Mouse (Mus musculus) T-helper 1 cell (primary cell): ENCODE measurements around the gene Lrp6.

Experiments
- in situ Hi-C: fragments of 300-600 bp; cut with MboI, MseI; formaldehyde crosslinking; loops from one replicate; pipeline ENCODE4 v1.15.1; 2025; ENCODE audit warnings: high pct_unique_total_duplicates

Lrp6 gene

DNA sequence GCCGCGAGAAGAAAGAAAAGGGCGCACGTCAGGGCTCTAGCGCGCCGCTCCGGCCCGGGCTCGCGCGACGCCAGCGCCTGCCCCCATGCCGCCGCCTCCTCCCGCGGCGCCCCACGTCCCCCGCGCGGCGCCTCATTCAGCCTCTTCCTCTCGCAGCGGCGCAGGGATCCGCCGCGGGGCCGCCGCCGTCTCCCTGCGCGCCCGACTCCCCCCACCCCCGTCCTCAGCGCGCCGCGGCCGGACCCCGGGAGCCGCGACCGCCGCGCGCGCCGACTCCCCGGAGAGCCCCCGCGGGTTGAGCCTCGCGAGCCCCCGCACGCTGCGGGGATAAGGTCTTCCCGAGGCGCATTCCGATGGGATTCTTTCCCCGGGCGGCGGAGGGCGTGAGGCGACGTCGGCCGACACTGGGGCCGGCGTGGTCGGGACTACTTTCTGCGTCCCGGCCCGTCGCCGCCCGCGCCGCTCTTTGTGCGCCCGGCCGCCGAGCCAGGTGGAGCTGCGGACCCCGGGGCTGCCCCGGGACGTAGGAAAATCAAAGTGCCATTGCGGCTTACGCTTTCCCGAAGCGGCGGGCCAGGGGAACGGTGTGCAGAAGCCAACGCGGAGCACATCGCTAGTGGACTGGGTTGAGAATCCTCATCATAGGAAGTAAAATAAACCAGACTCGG is at the start of gene Lrp6:
Gene Lrp6 (minus strand): TSS at position 148 of the 668 bp plus-strand sequence.
- in situ Hi-C loops = loop anchor here (25.0 kb wide), 1 partner anchor 1970 kb away; no protein-coding TSS in a partner anchor

DNA sequence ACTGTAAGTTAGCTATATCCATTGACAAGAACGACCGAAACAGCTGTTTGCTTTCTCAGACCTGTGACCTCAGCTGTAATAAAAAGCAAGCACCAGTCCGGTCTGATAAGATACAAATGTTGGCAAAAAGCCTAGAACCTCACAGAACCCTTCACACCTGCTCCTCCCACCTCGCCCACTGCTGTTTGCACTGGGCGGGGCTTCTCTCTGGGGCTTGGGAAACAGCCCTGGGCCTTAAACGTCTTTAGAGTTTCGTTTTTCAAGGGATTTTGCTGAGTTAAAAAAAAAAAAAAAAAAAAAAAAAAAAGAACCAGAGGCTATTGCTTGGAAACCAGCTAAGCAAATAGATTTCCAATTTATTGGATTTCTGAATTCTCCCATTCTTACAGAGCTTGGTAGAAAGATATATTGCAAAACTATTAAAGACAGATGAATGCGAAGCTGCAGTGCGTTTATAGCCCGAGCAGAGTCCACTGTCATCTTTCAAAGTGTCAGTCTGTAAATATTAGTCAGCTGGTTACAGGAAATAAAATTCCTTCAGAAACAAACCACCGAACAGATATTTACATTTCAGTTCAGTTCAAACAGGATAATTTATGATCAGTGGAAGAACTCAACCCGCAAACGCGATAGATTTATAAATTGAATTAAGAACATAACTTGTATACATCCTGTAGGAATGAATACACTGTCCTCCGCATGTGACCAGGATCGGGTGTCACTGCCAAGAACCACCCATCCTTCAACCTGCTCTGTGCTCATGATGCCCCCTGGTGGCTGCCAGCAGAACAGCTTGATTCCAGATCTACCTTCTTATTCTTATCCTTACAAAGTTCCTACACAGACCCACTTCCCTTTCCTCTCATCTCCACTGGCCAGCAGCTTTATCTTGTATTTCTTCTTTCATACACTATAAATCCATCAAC is 48.2 kb upstream of the Lrp6 start:
- in situ Hi-C loops = loop anchor here (5.0 to 10.0 kb wide), 3 partner anchors 193 to 708 kb away; no protein-coding TSS in a partner anchor

GRCm38 (mm10) chr6:134614322-134614721 is 47.6 kb upstream of the Lrp6 start:
- in situ Hi-C loops = loop anchor here (5.0 to 10.0 kb wide), 2 partner anchors 640 to 707 kb away; no protein-coding TSS in a partner anchor

DNA sequence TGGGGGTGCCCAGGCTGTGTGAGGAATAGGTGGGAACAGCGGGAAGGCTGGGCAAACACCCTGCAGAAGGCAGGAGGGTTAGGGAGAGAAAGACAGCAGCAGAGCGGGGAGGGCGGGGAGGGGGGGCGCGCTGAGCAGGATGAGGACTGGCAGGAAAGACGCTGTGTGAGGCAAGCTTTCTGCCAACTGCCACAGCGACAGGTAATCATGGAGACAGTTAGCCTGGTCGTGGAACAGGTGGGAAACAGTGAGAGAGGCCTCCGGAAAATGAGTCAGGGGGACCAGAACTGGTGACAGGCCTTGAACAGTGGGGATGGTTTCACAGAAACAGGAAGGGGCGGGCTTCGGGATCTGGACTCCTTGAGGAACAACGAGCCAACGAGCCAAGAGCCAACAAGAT is 45.1 kb upstream of the Lrp6 start:
- in situ Hi-C loops = loop anchor here (5.0 to 10.0 kb wide), 2 partner anchors 637 to 705 kb away; no protein-coding TSS in a partner anchor

- in situ Hi-C loops = loop anchor here (5.0 to 10.0 kb wide), 2 partner anchors 636 to 703 kb away; no protein-coding TSS in a partner anchor
Measured at GRCm38 (mm10) chr6:134610380-134610779, 43.6 kb upstream of the Lrp6 start.

- in situ Hi-C loops = no loop called here
Measured at GRCm38 (mm10) chr6:134606949-134607746, 40.4 kb upstream of the Lrp6 start.

- in situ Hi-C loops = no loop called here
Measured at GRCm38 (mm10) chr6:134606540-134606939, 39.8 kb upstream of the Lrp6 start.

DNA sequence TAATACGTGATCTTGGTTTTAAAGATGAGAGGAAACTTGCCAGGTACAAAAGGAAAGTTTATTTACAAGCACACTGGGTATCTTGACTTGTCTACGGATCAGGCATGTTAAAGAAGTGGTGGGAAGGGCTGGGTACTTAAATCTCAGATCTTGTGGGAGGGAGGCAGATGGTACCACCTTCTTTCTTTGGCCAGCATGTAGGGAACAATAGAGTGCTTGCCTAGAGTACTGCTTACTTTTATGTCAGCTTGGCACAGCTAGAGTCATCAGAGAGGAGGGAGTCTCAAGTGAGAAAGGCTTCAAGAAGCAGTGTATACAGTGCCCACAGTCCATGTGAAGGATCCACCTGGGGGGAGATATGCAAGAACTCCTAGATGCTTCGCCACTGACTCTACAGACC is 38.4 kb upstream of the Lrp6 start:
- in situ Hi-C loops = no loop called here

DNA sequence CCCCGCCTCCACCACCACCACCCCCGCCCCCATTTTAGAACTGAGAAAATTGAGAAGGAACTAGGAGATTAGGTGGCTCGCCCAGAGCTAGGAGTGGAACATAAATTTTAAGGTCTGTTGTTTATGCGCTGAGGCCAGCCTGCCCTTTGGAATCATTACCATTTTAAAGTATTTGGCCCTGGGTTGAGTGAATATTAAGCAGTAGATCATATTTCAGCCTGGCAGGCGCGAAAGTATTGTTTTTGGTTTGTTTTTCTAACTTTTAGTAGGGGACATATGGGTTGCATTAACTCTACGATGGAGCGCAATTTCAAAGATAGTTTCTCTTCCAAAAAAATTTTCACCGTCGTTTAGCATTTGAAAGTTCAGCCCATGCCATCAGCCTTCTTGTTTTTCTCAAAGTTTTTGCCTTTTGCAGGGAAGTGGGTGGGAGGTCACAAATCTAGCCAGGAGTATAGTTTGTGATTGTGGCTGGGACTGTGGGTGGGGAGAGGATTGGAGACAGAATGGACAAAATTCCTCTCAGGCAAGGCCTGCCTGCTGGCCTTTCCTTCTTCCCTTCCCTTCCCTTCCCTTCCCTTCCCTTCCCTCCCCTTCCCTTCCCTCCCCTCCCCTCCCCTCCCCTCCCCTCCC is 35.7 kb upstream of the Lrp6 start:
- in situ Hi-C loops = no loop called here

DNA sequence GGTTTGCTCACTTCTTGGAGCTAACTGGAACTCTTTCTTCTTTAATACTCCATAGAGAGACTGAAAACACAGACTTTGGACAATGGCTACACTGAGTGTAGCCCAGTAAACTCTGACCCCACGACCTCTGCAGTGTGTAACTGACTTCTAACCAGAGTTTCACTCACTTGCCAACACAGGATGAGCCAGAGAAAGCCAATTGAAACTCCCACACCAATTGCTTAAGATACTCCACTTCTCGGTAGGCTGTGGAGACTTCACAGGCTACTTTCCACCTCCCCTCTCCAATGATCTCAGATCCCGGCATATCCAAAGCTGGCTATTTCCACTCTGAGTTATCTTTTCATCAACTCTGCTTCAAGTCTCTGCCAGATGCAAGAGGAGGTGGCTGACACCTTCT is 35.0 kb upstream of the Lrp6 start:
- in situ Hi-C loops = no loop called here

DNA sequence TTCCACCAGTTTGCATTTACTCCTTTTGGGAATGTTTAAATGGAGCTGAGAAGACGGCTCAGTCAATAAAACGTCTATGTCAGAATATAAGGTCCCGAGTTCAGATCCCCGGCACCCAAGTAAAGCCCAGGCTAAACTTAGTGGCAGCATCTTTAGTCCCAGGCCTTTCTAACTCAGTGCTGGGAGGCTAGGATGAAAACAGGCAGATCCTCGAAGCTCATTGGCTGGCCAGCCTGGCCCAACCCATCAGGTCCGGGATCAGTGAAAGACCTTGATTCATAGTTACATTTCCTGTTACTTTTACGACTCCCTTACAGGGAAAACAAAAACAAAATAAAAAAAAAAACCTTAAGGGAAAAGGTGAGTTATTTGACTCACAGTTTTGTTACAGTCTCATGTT is 34.4 kb upstream of the Lrp6 start:
- in situ Hi-C loops = no loop called here

GRCm38 (mm10) chr6:134599239-134599638 is 32.5 kb upstream of the Lrp6 start:
- in situ Hi-C loops = no loop called here

DNA sequence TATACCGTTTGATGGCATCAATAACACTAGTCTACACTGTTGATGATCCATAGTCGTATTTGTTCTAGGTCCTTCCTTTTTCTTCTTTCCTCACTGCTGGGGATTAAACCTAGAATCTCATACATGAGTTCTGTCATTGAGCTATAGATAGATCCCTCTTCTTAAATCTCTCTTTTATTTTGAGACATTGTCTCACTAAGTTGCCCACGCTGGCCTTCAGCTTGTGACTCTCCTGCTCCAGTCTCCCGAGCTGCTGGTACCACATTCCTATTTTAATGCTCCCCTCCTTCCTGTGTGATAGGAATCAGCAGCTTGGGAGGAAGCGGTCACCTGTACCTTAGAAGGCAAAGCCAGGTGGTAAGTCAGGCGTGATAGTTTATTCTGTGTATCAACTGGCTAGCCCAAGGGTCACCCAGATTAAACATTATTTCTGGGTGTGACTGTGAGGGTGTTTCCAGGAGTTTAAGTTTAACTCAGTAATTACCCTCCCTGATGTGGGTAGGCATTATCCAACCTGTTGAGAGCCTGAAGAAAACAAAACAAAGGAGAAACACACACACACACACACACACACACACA is 31.0 kb upstream of the Lrp6 start:
- in situ Hi-C loops = no loop called here

- in situ Hi-C loops = no loop called here
Measured at GRCm38 (mm10) chr6:134594569-134595442, 28.0 kb upstream of the Lrp6 start.

GRCm38 (mm10) chr6:134591614-134592013 is 24.8 kb upstream of the Lrp6 start:
- in situ Hi-C loops = no loop called here

- in situ Hi-C loops = no loop called here
Measured at GRCm38 (mm10) chr6:134586241-134586640, 19.5 kb upstream of the Lrp6 start.

GRCm38 (mm10) chr6:134584616-134585015 is 17.9 kb upstream of the Lrp6 start:
- in situ Hi-C loops = no loop called here

DNA sequence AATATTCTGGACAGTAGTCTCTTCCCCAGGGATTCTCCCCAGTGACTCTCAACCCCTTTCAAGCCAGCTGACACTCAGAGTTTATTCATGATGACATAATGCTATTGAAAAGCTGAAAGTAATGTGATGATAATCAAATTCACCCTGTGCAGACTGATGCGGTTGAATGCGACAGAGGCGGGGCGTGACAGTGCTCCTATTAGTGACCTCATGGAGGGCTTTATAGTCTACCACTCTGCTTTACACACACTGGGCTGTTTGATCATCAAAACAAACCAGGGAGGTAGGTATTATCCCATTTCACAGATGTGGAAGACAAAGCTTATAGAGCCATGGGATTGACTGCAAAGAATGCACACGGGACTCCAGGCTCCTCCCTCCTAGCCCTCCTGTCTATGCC is 15.3 kb upstream of the Lrp6 start:
- in situ Hi-C loops = no loop called here

DNA sequence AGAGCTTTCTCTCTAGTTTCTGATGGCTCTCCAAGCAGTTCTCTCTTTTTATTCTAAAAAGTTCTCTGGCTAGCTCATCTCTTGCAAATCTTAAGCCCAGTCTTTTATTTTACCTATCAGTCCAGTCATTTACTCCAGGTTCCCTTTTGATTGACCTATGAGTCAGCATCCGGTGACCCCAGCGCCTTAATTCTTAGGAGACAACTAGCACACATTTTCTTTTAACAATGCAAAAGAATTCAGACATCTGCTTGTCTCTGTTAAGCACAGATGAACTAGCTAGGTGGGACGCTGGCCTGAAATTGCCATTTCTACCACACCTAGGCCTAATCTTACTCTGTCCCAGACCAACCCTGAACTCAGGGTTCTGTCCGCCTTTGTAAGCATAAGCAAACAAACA is 12.7 kb upstream of the Lrp6 start:
- in situ Hi-C loops = no loop called here

DNA sequence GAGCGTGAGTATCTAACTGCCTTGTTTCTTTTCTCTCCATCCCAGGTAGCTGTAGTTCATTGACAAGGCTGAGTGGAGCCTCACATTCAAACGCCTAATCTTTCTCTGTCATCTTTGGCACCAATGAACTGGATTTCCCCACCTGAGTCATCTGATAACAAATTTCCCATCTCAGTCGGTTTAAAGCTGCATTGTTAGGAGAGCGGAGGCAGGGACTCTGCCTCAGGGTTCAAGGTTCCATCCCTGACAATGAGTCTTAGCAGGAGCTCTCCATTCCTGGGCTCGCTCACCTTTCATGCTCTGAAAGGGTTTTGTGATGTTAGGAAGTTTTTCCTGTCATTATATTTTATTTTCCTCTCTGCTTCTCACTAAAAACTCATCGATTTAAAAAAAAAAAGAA is 11.3 kb upstream of the Lrp6 start:
- in situ Hi-C loops = no loop called here
